Mouse (Mus musculus) ES-Bruce4 (cell line): ENCODE results near the gene Mad1l1.

ENCODE experiments used
- CTCF ChIP-seq: IDR thresholded peaks from one replicate; pipeline ENCODE4 v1.8.1; 2011; ENCODE audit warnings: low read depth, low read length
- EP300 ChIP-seq: IDR thresholded peaks from 2 replicates; pipeline ENCODE4 v1.6.1; 2011; ENCODE audit warnings: low read depth, low read length; ENCODE audit not compliant: insufficient read depth
- POLR2A ChIP-seq: IDR thresholded peaks from one replicate; pipeline ENCODE4 v1.8.1; 2011; ENCODE audit warnings: low read length; ENCODE audit not compliant: insufficient read depth

- TF ChIP-seq CTCF: no peak
- TF ChIP-seq POLR2A: no peak
- no peak for TF ChIP-seq EP300
Observed at GRCm38 (mm10) chr5:140149298-140149697, 172.1 kb downstream of the Mad1l1 start.
